Mouse (Mus musculus) adrenal gland, adult 8-10 months (tissue): ENCODE measurements around the gene Ube2o. TPM values are rescaled to one million over a fixed set of nuclear protein-coding genes. Genes with fewer than 3 reads are reported as not detected.

Experiments
- DNase-seq: peaks from one replicate; pipeline ENCODE4 v3.0.0; 2022
- total RNA-seq, 4 experiments: library from RNA; stranded (reverse); gene quantifications; 2 replicates each; pipeline ENCODE4 v1.2.4; 2022

Ube2o gene
- total RNA-seq, result 10 to 100 TPM; 26.5 to 38.4 (median 33.9) TPM

GRCm38 (mm10) chr11:116581376-116581814 is at the start of gene Ube2o:
Gene Ube2o, minus strand, starts transcription at chr11:116581447.
- peak; percentile 72 for DNase-seq

DNA sequence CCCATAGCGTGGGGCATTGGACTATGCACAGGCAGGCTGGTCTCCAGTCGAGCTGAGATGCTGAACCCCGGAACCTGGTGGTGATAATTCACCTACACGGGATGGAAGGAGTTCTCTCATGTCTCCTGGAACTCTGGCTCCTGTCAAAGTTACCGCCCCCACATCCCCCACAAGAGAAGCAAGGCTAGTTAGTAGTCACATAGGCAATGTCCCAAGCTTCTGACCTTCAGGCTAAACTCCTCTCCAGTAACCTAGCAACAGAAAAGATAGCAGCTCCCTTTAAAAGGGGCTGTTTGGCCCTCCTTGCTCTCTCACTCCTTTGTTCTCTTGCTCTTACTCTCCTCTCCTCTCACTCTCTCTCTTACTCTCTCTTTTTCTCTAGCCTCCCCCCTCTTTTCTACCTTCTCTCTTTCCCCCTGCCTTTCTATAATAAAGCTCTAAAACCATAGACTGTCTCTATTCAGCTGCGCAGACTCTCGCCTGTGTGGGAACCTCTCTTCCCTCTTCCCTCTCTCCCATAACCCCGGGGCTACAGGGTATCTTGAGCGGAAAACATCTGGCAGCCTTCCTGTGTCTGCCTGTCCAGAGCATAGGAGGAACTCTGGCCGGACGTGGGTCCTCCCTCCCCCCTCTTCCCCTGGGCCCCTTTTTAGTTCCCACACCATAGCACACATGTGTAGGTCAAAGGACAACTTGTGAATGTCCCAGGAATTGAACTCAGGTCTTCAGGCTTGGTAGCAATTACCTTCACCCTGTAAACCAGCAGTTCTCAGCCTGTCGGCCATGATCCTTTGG is 49.1 kb upstream of the Ube2o start:
- no peak for DNase-seq

GRCm38 (mm10) chr11:116629472-116629871 is 48.2 kb upstream of the Ube2o start:
- no peak for DNase-seq

- peak; percentile 79 for DNase-seq
These were observed 47.5 kb upstream of the Ube2o start for GRCm38 (mm10) chr11:116628712-116629111.

DNA sequence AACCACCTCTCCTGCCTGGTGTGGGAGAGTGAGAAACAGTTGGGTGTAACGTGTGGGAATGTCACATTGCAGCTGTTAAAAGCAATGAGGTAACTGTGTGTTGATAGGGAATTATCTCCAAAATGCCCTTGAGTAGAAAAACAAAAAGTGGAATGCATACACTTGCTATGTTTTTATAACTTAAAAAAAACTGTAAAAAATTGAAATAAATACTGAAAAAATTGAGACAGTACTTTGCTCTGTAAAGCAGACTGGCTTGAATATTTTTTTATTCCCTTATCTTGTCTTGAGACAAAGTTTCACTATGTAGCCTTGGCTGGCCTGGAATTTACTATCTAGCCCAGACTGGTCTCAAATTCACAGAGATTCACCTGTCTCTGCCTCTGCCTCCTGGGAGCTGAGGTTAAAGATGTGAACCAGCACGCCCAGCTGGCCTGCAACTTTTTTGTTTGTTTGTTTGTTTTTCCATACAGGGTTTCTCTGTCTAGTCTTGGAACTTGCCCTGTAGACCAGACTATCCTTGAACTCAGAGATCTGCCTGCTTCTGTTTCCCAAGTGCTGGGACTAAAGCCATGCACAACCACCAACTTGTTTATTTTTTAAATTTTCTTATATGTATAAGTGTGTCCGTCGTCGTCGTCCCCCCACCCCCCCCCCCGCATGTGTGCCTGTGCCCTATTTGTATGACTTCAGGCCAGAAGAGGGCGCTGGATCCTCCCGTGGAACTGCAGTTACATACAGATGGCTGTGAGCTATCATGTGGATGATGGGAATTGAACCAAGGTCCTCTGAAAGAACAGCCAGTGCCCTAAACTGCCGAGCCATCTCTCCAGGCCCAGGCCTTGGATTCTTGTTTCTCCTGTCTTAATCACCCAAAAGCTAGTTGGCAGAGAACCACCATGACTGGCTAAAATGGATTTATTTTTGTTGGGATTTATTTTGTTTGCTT is 46.1 kb upstream of the Ube2o start:
- DNase-seq, result no peak

- no peak for DNase-seq
These were observed 45.2 kb upstream of the Ube2o start, which contains the start of gene Rhbdf2 for GRCm38 (mm10) chr11:116626299-116627071. Gene Rhbdf2, minus strand, starts transcription at chr11:116627019.

GRCm38 (mm10) chr11:116625081-116626000 is 44.1 kb upstream of the Ube2o start:
- no peak for DNase-seq

- DNase-seq, result peak; percentile 82
These were observed 43.0 kb upstream of the Ube2o start for GRCm38 (mm10) chr11:116624131-116624832.

GRCm38 (mm10) chr11:116623281-116624124 is 42.3 kb upstream of the Ube2o start:
- no peak for DNase-seq

GRCm38 (mm10) chr11:116621258-116621704 is 40.0 kb upstream of the Ube2o start:
- peak; percentile 94 for DNase-seq

DNA sequence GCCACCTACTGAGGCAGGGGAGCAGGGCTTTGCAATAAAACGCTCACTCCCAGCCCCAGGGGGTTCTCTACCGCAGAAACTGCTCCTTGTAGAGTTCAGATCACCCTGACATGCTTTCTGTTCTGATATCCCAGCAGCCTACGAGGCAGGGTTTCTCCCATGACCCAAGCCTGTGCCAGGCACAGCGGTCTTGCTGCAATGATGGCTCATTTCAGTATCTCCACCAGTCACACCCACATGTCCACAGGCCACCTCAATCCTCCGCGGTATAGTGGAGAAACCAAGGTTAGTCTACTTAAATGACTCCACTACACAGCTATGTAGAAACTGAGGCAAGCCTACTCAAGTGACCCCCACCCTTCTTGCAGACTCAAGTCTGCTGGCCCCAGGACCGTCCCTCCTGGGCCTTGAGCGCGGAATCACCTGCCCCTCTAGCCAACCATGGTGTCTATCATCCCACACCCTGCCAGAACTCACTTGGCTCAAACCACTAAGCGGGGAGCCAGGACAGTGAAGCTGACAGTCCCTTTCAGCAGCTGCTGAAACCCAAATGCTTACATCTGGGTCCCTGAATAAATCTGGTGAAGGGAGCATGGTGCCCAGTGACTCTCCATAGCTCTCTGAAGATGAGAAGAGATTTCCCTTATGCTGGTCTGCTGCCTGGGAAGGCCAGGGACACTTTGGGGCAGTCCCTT is 39.5 kb upstream of the Ube2o start:
- no peak for DNase-seq

DNA sequence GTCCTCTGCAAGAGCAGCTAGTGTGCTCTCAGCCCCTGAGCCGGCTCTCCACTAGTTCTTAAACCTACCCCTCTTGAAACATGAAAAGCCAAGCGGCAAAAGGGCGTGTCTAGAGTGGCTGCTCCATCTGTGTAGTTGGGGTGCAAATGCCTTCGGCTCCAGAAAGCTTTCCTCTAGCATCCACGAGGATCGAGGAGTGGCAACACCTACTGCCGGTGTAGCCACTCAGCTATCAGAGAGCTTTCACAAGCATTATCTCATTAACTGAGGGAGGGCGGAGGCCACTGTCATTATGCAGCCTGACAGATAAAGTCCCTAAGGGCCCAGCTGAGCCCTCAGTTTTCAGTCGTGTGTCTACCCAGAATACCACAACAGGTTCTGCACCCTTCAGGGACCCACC is 38.8 kb upstream of the Ube2o start:
- no peak for DNase-seq

DNA sequence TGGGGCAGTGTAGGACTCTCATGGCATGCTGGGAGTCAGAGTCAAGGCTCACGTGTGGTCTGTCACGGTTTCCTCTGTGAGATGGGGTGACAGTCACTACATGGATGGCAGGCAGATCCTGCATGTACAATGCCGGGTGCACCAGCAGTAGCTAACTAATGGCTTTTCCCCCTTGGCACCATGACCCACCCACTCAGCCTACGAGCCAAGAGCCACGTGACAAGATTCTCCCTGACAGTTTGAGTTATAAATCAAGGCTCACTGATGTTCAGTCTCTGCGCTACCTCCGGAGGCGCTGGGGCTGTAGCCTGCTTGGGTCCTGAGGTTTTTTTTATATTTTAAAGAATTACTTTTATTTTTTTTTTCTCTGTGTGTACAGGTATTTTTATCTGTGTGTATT is 38.3 kb upstream of the Ube2o start:
- no peak for DNase-seq

GRCm38 (mm10) chr11:116619156-116619555 is 37.9 kb upstream of the Ube2o start:
- DNase-seq, result no peak

DNA sequence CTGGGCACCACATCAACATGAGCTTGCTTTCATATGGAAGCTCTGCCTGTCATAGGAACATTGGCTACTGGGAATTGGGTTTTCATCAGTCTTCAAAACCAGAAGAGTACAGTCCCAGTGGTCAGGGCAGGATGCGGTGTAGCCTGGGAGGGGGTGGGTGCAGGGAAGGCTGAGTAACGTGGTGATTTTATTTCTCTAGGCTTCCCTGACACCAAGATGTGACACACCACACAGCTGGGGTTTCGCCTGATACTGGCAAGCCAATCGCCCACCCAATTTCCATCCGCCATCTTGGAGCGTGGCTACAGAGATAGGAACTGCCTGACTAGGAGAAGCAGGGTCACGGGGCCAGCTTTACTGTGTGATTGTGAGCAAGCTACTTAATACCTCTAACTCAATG is 37.4 kb upstream of the Ube2o start:
- no peak for DNase-seq

DNA sequence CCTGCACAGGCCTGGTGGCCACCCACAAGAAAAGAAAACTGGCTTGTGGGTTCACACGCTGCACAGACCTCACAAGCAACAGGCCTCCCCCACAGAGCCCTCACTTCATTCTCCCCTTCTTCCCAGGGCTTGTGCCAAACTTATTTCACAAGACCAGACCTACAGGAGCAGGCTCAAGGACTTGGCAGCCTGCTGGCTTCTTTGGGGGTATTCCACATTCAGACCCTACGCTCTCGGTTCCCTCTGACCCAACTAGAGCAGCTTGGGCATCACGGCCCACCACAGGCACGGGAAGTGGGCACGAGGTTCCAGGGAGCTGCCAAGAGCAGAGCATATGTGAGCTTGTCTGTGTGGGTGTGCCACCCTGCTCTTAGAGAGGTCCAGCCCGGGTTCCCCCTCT is 36.4 kb upstream of the Ube2o start:
- no peak for DNase-seq

DNA sequence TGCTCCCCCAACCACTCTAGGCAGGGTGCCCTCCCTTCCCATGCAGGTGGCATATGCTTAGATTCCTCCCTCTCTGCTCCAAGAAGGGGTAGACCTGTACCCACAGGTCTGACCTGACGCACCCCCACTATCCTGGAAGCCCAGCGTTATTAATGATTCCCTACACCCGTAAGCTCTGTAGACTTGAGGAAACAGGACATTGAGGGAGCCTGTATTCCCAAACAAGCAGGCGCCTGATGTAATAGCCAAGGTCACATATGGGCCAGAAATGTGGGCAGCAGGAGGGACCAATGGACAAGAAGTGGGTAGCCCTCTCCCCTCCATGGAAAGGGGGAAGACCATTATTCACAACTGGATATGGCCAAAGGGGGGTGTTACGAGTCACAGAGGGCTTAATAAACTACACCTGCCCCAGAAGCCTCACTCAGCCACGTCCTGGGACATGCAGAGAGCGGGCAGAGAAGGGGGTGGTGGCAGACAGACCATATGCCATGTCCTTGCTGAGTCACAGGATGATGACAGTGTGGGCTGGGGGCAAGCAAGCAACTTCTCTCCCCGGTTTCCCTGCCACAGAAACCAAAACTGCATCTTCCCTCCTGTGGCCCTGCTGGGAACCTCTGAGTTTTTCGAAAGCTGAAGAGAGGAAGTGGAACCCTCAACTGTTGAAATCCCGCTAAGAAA is 35.3 kb upstream of the Ube2o start:
- DNase-seq, result no peak

DNA sequence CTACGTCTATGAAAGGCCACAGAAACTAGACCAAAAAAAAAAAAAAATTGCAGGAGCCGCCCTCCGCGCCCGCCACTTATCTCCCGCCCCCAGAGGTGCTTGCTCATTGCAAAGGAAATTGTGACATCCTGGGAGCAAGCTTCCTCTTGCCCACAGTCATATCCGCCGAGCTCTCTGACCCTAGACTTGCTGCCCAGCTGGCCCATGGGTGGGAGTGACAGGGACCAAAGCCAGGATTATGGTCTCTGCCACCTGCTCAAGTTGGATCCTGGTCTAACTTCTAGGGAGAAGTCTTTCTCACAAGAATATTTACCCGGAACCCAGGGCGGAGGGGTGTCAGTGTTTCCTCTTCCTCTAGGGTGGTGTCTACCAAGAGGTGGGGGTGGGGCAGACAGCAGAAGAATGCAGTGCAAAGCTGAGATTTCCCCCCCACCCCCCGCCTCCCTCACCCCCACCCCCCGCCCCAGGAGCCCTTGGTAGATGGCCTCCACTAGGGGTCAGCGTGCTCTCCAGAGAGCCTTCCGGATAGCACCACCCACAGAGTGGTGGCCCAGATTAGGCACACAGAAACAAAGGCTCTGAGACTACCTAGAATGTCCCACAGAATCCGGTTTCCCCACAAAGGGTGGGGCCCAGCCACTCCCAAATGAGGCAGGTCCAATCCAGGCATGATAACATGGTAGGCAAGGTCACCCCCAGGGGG is 34.6 kb upstream of the Ube2o start:
- DNase-seq, result no peak
